Comparison of ENCODE assay signal across 12 mouse cellular contexts in genomic region chr12:92904382-92904781, GRCm38 (mm10).
"Had no signal": no experiment of that assay in that cellular context is flagged by ENCODE, and none has a peak within 500 bp of the region (broad histone marks: within the 10 kb centered on the region; RNA-seq: fewer than 3 reads in every experiment).

No protein-coding gene starts in this region.

- DNase-seq: retina, postnatal 1 day; right cerebral cortex, adult 18-20 months; right cerebral cortex, postnatal 14 days; right cerebral cortex, postnatal 25 days; right cerebral cortex, postnatal 4 days; spleen, adult 18-20 months; thymus, adult 18-20 months; thymus, adult 2 months; thymus, postnatal 14 days; thymus, postnatal 25 days; thymus, postnatal 36 days; thymus, postnatal 4 days had no signal
